Mouse (Mus musculus): ENCODE measurements around the gene Gtf2i. TPM values are rescaled to one million over a fixed set of nuclear protein-coding genes. Genes with fewer than 3 reads are reported as not detected.

Gene Gtf2i
- total and polyA plus RNA-seq, 3 experiments, result 67.8 to 210 (median 187) TPM

DNA sequence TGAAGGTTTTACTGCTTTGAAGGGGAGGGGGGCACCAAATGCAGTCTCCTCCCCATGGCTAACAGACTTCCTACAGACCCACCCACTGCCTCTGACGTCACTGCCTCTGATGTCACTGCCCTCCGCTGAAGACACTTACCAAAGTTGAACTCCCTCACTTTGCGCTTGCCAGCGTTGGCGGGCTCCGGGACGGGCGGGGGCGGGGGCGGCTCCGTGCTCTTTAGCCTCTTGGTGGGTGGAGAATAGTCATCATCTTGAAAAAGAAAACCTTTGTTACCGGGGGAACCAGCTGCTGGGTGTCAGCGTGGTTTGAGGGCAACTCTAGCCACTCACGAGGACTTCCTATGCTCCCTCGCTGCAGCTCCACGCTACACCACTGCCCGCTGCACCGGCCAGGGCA, 48.2 kb downstream of the Gtf2i start:
- Histone ChIP-seq H3K27ac (no peak overlapping the region), H3K27me3 (ENCODE audit: control insufficient read depth, insufficient read depth, low read length) (no peaks in the 10 kb centered on the region), H3K36me3 (ENCODE audit: control insufficient read depth, insufficient read depth, low read length) (no peaks in the 10 kb centered on the region), H3K4me1 (ENCODE audit: control insufficient read depth, insufficient read depth, low read length) (no peaks in the 10 kb centered on the region), H3K79me2 (replicated peaks; ENCODE audit: control insufficient read depth, insufficient read depth, low read length) (no peaks in the 10 kb centered on the region; the same call in 1 of the 2 replicates), H3K9ac (ENCODE audit: low read depth, low read length) (no peak overlapping the region), H3K4me3 (no peak overlapping the region)
- intact Hi-C loops (cut with DNase I), result no loop called here
- no peak for DNase-seq
- no peak for TF ChIP-seq POLR2A (IDR thresholded peaks at IDR 0.05; ENCODE audit: insufficient read depth, low read depth, low read length)
- WGBS, result 79% methylated on average over 18 of the region's 18 CpGs

DNA sequence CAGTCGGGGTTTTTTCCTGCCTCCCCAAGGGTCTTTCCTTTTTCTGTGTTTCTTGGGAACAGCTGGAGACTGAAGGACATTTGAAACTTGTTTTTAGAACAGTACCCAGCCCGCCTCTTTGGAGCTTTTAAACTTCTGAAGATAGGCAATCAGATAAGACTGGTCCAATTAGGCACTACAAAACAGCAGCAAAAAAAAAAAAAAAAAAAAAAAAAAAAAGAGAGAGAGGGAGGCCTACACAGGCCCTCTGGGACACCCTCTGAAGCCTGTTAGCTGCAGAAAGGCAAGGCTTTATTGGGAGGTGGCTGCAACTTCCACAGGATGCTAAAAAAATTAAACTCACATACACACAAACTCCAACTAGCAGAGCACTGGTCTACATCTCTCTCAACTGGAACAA, 48.7 kb downstream of the Gtf2i start:
- TF ChIP-seq POLR2A (IDR thresholded peaks at IDR 0.05; ENCODE audit: insufficient read depth, low read depth, low read length) (no peak), EP300 (IDR thresholded peaks at IDR 0.05; ENCODE audit: insufficient read depth, low read depth, low read length) (no peak), CTCF (IDR thresholded peaks at IDR 0.05) (no peak)
- Histone ChIP-seq H3K36me3 (ENCODE audit: control insufficient read depth, insufficient read depth, low read length) (no peaks in the 10 kb centered on the region), H3K9ac (ENCODE audit: low read depth, low read length) (no peak overlapping the region), H3K4me1 (ENCODE audit: control insufficient read depth, insufficient read depth, low read length) (no peaks in the 10 kb centered on the region), H3K27ac (no peak overlapping the region), H3K27me3 (ENCODE audit: control insufficient read depth, insufficient read depth, low read length) (no peaks in the 10 kb centered on the region), H3K4me3 (no peak overlapping the region), H3K79me2 (replicated peaks; ENCODE audit: control insufficient read depth, insufficient read depth, low read length) (peaks cover under 1% of the 10 kb centered on the region; the same call in 1 of the 2 replicates)
- WGBS, result 67% methylated on average over 2 of the region's 2 CpGs
- DNase-seq, result no peak
- intact Hi-C loops (cut with DNase I), result no loop called here

DNA sequence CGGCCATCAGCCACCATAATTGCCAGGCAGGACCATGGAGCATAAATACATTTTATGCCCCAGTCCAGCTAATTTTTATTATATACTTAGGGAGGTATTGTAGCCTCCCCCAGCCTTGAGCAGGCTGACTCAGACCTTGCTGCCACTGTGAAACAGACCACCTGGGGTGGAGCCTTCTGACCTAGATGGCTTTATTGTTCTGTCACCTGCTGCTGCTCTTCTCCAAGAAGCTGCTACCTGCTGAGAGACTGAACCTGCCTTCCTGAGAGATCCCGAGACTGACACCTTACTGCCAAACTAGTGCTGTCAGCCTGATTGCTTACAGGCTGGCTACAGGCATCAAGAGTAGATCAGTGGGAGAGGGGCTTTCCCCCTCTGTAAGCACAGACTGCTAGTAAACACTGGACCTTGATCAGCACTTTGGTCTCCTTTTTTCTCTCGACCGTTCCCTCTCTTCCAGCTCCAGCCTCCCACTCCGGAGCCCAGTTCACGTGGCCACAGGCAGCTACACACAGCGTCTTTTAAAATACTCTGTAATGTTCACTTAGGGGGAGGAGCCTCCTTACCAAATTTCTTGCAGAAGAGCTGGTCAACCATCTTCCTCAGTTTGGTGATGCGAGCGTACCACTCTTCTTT, 54.4 kb downstream of the Gtf2i start:
- H3K9ac ChIP-seq (ENCODE audit: low read depth, low read length), result no peak overlapping the region
- no peak overlapping the region for H3K27ac ChIP-seq
- H3K79me2 ChIP-seq (replicated peaks; ENCODE audit: control insufficient read depth, insufficient read depth, low read length), result peaks cover 1% of the 10 kb centered on the region; the same call in 1 of the 2 replicates
- H3K4me1 ChIP-seq (ENCODE audit: control insufficient read depth, insufficient read depth, low read length), result no peaks in the 10 kb centered on the region
- H3K27me3 ChIP-seq (ENCODE audit: control insufficient read depth, insufficient read depth, low read length), result no peaks in the 10 kb centered on the region
- 92% methylated on average over 9 of the region's 9 CpGs for WGBS
- no peak overlapping the region for H3K4me3 ChIP-seq
- no peak for DNase-seq
- intact Hi-C loops (cut with DNase I), result no loop called here
- H3K36me3 ChIP-seq (ENCODE audit: control insufficient read depth, insufficient read depth, low read length), result no peaks in the 10 kb centered on the region
- TF ChIP-seq POLR2A (IDR thresholded peaks at IDR 0.05; ENCODE audit: insufficient read depth, low read depth, low read length), result no peak
- no peak for TF ChIP-seq CTCF (IDR thresholded peaks at IDR 0.05)
- no peak for TF ChIP-seq EP300 (IDR thresholded peaks at IDR 0.05; ENCODE audit: insufficient read depth, low read depth, low read length)

DNA sequence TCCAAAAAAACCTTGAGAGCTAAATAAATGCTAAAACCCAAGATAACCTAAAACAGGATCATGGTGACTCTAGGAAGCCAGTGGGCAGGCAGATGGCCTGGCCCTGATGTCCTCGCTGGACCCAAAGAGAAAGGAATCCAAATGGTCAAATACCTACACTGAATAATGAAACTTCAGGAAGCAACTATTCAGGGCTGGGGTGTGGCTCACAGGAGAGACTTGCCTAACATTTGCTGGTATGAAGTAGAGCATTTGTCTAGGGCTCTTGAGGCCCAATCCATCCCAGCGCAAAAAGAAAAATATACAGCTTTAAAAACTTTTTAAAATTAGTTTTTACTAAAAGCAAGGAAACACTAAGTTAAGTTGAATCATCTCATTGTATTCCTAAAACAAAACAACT, 55.6 kb downstream of the Gtf2i start:
- intact Hi-C loops (cut with DNase I), result no loop called here
- DNase-seq, result no peak
- H3K79me2 ChIP-seq (replicated peaks; ENCODE audit: control insufficient read depth, insufficient read depth, low read length), result 0 out of 2 replicates have a peak, but pooled peaks cover 1% of the 10 kb centered on the region
- H3K9ac ChIP-seq (ENCODE audit: low read depth, low read length), result no peak overlapping the region
- no peaks in the 10 kb centered on the region for H3K4me1 ChIP-seq (ENCODE audit: control insufficient read depth, insufficient read depth, low read length)
- no peak for TF ChIP-seq POLR2A (IDR thresholded peaks at IDR 0.05; ENCODE audit: insufficient read depth, low read depth, low read length)
- no peak for TF ChIP-seq CTCF (IDR thresholded peaks at IDR 0.05)
- TF ChIP-seq EP300 (IDR thresholded peaks at IDR 0.05; ENCODE audit: insufficient read depth, low read depth, low read length), result no peak
- H3K27ac ChIP-seq, result no peak overlapping the region
- no peaks in the 10 kb centered on the region for H3K27me3 ChIP-seq (ENCODE audit: control insufficient read depth, insufficient read depth, low read length)
- 85% methylated on average over 2 of the region's 2 CpGs for WGBS
- H3K36me3 ChIP-seq (ENCODE audit: control insufficient read depth, insufficient read depth, low read length), result no peaks in the 10 kb centered on the region
- no peak overlapping the region for H3K4me3 ChIP-seq

DNA sequence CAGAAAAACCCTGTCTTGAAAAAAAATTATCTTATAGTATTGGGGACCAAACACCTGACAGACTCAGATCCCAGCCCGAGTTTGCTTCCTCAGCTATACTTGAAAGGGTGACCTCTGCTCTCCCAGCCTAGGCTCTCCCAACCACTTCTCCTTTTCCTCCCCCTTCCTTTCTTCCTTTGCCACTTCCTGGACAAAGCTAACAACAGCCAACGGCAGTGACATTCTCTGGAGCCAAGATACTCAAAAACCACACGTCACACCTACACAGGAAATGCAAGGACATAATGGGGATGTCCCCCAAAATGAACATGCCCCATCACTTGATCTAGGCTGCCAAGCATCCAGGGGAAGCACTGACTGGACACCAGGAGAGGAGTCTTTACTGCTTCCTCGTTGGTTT, 56.2 kb downstream of the Gtf2i start:
- no peak overlapping the region for H3K27ac ChIP-seq

DNA sequence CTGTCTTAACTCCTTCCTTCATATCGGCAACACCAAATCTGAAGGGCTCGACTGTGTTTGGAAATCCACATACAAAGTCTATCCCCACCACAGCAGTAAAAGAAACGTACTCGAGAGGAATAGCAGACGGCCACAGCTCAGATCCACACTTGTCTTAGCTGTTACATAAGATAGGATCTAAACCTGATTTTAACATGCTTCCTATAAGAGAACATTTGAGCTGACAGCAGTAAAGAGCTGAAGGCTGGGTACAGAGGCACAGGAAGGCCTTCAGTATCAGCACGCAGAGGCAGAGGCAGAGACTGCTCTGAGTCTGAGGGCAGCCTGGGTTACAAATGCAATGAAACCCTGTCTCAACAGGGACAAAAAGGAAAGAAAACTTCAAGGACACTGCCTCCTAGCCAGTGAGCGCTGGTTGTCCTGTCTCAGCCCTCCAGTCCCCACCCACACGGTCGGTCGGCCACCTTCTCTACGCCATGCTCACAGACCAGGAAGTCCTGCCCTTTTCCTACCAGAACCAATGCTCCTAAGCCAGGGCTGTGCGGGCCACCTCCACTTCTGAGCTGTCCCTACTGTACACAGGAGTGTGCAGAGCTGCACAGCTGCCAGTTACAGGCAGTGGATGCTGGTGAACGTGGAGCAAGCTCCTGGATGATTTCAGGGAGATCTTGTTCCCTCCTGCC, 57.1 kb downstream of the Gtf2i start:
- WGBS, result 78% methylated on average over 13 of the region's 13 CpGs
- intact Hi-C loops (cut with DNase I), result no loop called here

More for the DNA sequence above, 56.2 kb downstream of the Gtf2i start:
- no peak for TF ChIP-seq CTCF (IDR thresholded peaks at IDR 0.05)
- TF ChIP-seq EP300 (IDR thresholded peaks at IDR 0.05; ENCODE audit: insufficient read depth, low read depth, low read length), result 0 out of 2 replicates have a peak, but pooled peaks have one; percentile 10
- WGBS, result 35% methylated on average over 4 of the region's 4 CpGs
- no peaks in the 10 kb centered on the region for H3K4me1 ChIP-seq (ENCODE audit: control insufficient read depth, insufficient read depth, low read length)
- H3K79me2 ChIP-seq (replicated peaks; ENCODE audit: control insufficient read depth, insufficient read depth, low read length), result 0 out of 2 replicates have a peak, but pooled peaks cover 1% of the 10 kb centered on the region
- no peak for DNase-seq
- H3K9ac ChIP-seq (ENCODE audit: low read depth, low read length), result no peak overlapping the region
- no peaks in the 10 kb centered on the region for H3K27me3 ChIP-seq (ENCODE audit: control insufficient read depth, insufficient read depth, low read length)
- no peaks in the 10 kb centered on the region for H3K36me3 ChIP-seq (ENCODE audit: control insufficient read depth, insufficient read depth, low read length)
- H3K4me3 ChIP-seq, result no peak overlapping the region
- intact Hi-C loops (cut with DNase I), result no loop called here

More for the DNA sequence above, 57.1 kb downstream of the Gtf2i start:
- H3K4me3 ChIP-seq, result no peak overlapping the region
- no peaks in the 10 kb centered on the region for H3K36me3 ChIP-seq (ENCODE audit: control insufficient read depth, insufficient read depth, low read length)
- H3K27ac ChIP-seq, result no peak overlapping the region
- no peaks in the 10 kb centered on the region for H3K4me1 ChIP-seq (ENCODE audit: control insufficient read depth, insufficient read depth, low read length)
- H3K79me2 ChIP-seq (replicated peaks; ENCODE audit: control insufficient read depth, insufficient read depth, low read length), result 0 out of 2 replicates have a peak, but pooled peaks cover 1% of the 10 kb centered on the region
- TF ChIP-seq CTCF (IDR thresholded peaks at IDR 0.05) (no peak), EP300 (IDR thresholded peaks at IDR 0.05; ENCODE audit: insufficient read depth, low read depth, low read length) (no peak), POLR2A (IDR thresholded peaks at IDR 0.05; ENCODE audit: insufficient read depth, low read depth, low read length) (no peak)
- DNase-seq, result no peak
- H3K27me3 ChIP-seq (ENCODE audit: control insufficient read depth, insufficient read depth, low read length), result no peaks in the 10 kb centered on the region
- H3K9ac ChIP-seq (ENCODE audit: low read depth, low read length), result no peak overlapping the region

All from heart, adult 2 months (tissue).